Mouse (Mus musculus) cerebellum, adult (tissue): ENCODE results near the gene Tmem147.
"Not testable (repeated sequence)": the region's sequence is repeated elsewhere in the genome, so short reads cannot be mapped to it uniquely, and the experiment has no call there.

Experiments
- ATAC-seq: cut with Nextera tagmentation; 2 replicates; pipeline ENCODE4 v1.9.2; 2017; ENCODE audit warnings: mild to moderate bottlenecking, moderate library complexity, mixed read lengths; ENCODE audit not compliant: insufficient number of reproducible peaks, low FRiP score, low TSS enrichment

Tmem147 gene

DNA sequence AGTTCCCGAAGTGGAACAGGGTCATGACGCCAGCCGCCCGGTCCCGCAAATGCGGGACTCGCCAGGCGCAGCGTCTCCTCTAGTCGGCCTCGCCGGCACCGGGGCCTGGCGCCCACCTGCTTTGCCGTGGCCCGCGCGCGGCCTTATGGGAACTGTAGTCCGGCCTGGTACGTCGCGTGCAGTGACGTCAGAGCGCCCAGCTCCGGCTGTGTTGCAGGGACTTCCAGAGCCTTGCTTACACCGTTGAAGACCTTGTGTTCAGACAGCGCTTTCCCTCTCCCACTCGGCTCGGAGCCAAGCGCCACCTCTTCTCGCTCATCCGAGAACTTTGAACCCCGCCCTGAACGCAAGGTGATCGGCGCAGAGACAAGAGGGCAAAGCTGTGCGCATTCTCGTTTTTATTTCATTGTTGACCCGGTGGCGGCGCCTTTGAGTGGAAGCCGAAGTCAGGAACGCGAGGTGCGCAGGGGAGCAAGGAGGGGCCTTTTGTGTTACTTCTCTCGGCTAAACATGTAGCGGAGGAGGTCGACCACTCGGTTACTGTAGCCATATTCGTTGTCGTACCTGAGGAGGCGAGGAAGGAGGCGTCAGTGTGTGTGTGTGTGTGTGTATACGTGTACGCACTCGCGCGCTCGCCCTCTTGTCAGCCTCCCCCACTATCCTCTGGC lies at the start of gene Tmem147:
Tmem147 (minus strand) TSS at position 145 of the 668 bp plus-strand sequence.
- ATAC-seq, result peak; percentile 92

DNA sequence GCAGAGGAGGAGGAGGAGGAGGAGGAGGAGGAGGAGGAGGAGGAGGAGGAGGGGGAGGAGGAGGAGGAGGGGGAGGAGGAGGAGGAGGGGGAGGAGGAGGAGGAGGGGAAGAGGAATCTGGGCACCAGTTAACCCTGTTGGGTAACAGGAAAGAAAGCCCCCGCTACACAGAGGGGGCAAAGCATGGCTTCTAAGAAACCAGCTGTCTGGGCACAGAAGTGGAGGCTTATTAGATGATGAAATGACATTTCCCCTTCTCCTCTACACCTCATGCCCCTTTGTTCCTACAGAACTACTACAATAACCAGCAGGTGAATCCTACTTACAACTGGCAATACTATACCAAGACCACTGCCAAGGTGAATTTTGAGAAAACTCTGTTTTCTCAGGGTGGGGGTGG lies 48.6 kb upstream of the Tmem147 start:
- ATAC-seq, result no peak

- no peak for ATAC-seq
Measured at GRCm38 (mm10) chr7:30777081-30777579, 47.8 kb upstream of the Tmem147 start.

- ATAC-seq, result no peak
Measured at GRCm38 (mm10) chr7:30776104-30776503, 46.8 kb upstream of the Tmem147 start.

DNA sequence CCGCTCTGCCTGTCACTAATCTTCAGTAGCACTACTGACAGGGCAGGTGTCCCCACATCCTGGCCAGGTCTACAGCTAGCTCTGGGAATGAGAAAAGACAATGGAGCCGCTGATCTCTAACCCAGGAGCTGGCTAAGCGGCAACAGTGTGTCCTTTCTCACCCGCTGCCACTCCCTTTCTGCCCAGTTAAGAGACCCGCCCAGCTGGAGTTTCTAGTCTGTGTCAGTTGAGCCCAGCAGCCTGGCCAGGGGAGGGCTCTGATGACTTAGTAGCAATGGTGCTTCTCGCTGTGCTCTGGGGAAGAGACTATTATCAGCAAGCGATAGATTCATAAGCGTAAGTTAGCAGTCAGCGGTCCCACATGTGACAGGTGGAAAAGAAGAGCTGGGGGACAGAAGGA lies 39.9 kb upstream of the Tmem147 start:
- ATAC-seq, result no peak

DNA sequence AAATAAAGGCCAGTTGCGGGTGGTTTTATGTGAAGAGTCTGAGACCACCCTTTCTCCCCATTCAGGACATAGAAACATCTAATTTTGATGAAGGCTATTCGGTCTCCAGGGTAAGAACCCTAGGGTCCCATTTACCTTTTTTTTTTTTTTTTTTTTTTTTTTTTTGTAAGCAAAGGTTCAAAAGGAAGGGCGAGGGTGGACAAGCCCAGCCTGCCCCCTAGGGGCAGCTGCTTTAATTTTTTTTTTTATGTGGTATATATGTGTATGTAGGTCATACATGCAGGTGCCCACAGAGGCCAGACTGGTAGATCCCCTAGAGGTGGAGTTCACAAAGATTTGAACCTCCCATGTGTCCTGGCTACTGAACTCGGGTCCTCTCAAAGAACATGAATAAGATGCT lies 37.1 kb upstream of the Tmem147 start:
- ATAC-seq, result no peak

GRCm38 (mm10) chr7:30765173-30765572 lies 35.8 kb upstream of the Tmem147 start:
- ATAC-seq, result no peak

DNA sequence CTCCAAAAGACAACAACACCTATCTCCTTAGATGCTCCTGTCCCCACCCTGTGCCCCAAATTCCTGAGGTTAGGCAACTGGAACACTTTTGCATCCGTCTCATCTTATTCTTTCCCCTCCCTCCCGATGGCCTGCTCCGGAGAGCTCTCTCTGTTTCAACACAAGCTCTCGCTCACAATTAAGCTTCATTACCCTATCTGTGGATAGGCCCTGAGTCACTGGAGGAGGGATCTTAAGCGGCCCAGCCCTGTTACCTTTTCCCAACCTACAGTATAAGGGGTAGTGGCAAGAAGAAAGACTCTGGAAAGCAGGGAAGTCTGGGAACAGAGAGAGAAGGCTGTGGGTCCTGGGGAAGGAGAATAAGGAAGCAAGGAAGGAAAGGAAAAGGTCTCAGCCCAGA lies 34.1 kb upstream of the Tmem147 start, which contains the start of gene Dmkn:
Dmkn (plus strand) TSS at position 301 of the 400 bp plus-strand sequence.
- ATAC-seq, result no peak

DNA sequence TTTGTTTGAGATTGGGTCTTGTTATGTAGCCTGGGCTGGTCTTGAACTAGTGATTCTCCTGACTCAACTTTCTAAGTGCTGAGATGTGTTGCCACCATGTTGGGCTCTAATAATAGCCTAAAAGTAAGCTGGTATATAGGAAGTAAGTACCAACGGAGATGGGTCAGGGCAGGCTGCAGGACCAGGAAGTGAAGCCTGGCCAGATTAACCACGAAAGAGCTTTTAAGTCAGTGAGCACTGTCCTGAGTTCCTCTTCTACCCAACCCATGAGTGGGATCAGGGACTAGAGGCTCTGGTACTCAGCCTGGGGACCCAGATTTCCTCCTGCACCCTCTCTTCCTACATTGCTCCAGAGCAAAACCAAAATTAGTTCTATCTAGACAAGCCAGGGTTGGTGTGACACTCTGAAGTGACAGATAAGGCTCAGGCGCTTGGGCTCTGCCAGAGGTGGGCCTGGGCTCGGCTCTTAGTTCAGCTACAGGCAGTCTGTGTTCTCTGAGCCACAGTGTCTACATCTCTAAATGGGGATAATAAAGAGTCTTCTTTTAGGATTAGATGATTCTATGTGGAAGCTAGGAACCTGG lies 32.5 kb upstream of the Tmem147 start:
- no peak for ATAC-seq

GRCm38 (mm10) chr7:30758853-30759252 lies 29.5 kb upstream of the Tmem147 start:
- ATAC-seq, result no peak

DNA sequence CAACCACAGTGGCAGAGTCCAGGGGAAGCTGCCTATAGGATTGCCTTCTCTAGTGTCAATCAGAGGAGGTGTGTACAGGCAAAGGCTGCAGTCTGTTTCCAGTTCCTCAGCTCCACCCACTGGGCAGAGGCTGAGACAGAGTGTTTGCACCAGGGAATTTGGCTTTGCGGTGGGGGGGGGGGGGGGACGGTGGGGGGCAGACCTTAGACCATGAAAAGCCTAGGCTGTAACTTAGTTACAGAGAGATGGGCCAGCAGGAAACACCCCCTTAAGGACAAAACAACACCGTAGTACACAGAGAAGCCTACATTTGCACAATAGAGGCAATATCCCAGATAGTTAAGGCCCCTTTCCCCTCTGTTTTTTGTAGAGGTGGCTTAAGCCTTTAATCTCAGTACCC lies 27.7 kb upstream of the Tmem147 start:
- ATAC-seq, result no peak

GRCm38 (mm10) chr7:30751086-30751669 lies 21.8 kb upstream of the Tmem147 start, which contains the start of gene Sbsn:
TSS of gene Sbsn (plus strand) at chr7:30751471.
- ATAC-seq, result no peak

DNA sequence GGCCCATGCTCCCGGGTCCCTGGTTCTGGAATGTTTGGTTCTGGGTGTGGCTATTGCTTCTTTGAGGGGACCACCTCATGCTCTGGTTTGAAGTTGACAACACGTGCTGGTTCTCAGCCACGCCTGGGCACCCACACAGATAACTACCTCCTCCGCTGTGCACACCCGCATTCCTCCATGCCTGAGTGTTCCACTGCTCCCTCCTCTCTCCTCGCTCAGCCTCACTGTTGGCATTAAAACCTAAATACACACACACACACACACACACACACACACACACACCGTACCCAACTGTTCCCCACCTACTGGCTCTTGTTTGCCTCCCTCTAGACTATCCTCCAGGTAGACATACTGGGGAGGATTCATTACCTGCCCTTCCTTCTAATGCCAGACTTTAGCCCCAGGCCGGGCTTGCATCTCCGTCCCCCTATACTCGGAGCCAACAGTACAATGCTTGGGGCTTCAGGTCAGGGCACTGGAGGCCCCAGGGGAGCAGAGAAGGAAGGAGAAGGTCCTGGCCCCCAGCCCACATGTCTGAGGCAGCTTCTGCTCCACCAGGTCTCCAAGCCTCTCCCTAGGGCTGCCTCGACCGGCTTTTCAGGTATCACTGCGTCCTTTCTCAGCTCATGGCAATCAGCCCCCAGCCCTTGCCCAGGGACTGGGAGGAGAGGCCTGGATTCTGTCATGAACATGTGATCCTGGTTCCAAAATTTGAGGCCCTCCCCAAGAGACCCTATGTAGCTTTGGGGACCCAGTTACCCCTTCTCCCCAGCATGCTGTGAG lies 20.7 kb upstream of the Tmem147 start:
- ATAC-seq, result no peak

- no peak for ATAC-seq
Measured at GRCm38 (mm10) chr7:30747525-30748204, 18.3 kb upstream of the Tmem147 start.

GRCm38 (mm10) chr7:30744022-30744598 lies 14.8 kb upstream of the Tmem147 start:
- no peak for ATAC-seq

DNA sequence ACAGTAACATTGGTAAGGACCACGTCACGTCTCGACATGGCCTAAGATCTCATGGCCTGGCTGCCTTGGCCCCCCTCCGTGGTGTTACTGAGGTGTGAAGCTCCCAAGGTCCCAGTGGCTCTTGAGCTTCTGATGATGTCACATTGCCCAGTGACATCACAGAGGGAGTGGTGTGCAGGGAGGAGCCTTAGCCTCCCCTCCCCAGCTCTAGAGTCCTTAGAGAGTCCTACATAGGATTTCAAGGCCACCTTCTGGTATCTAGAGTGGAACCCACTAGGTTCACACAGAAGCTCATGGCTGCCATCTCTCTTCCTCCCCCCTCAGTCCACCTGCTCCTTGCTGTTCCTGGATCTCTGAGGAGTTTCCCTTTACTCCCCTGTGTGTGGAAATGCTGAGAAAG lies 14.3 kb upstream of the Tmem147 start, which contains the start of gene Gapdhs:
Gapdhs (minus strand) TSS at position 65 of the 400 bp plus-strand sequence.
- not testable (repeated sequence) for ATAC-seq

GRCm38 (mm10) chr7:30742570-30742969 lies 13.2 kb upstream of the Tmem147 start:
- ATAC-seq, result not testable (repeated sequence)

- ATAC-seq, result no peak
Measured at GRCm38 (mm10) chr7:30736211-30736610, 6.9 kb upstream of the Tmem147 start.

- not testable (repeated sequence) for ATAC-seq
Measured at GRCm38 (mm10) chr7:30730064-30730722, 853 bp upstream of the Tmem147 start.
